Mouse (Mus musculus): ENCODE measurements around the gene Slc27a2.
"Not testable (repeated sequence)": the region's sequence is repeated elsewhere in the genome, so short reads cannot be mapped to it uniquely, and the experiment has no call there.

The Slc27a2 gene

GRCm38 (mm10) chr2:126552357-126553290 is at the start of gene Slc27a2:
TSS of gene Slc27a2 (plus strand) at chr2:126552407.
- no peak for DNase-seq

DNA sequence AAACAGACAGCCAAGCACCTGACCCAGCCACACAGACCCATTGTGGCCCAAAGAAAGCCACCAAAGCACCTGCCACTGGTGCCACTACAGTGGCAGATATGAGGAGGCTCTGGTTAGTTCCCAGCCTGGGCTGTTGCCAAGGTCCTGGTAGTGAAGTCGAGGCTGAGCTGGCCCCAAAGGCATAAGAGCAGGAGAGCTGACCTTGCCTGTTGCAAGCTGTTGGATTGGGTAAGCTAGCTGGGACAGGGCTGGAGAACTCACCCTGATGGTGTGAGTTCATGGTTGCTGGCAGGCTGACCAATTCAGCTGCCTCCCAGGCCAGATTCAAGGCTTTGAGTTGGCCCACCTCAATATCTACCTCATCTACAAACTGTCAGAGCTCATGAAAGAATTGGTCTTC is 47.1 kb upstream of the Slc27a2 start:
- DNase-seq, result no peak

GRCm38 (mm10) chr2:126507477-126507876 is 44.7 kb upstream of the Slc27a2 start:
- no peak for DNase-seq

DNA sequence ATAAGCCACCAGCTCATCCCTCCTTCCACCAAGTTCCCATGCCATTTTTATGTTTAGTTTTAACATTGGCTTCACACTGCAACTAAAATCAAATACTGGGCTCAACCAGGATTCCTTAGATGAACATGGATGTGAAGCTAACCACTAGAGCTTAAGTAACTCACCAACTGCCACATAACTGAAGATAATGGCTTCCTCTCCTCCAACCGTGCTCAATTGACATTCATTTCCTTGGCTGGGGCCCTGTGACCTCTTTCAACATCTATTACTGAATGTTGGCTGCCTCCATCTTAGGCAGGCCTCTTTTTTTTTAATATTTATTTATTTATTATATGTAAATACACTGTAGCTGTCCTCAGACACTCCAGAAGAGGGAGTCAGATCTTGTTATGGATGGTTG is 44.0 kb upstream of the Slc27a2 start:
- DNase-seq, result no peak

GRCm38 (mm10) chr2:126515069-126515826 is 37.0 kb upstream of the Slc27a2 start:
- DNase-seq, result no peak

- DNase-seq, result no peak
Observed at GRCm38 (mm10) chr2:126519872-126520581, 32.2 kb upstream of the Slc27a2 start.

DNA sequence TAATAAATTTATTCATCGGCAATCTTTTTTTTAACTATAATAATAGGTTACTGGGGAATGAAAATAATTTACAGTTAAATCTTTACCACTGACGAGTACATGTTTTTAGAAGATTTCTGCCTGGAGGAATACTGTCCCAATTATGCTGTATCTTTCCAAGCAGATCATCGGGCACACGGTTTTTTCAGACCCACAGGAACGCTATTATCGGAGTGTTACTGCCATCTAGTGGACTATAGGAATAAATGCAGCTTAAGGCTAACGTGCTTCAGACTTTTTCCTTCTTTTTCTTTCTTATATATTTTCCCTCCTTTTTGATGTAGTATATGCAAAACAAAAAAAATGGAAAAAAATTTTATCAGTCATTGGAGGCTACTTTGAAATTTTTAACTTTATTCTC is 31.4 kb upstream of the Slc27a2 start:
- peak; percentile 45 for DNase-seq

DNA sequence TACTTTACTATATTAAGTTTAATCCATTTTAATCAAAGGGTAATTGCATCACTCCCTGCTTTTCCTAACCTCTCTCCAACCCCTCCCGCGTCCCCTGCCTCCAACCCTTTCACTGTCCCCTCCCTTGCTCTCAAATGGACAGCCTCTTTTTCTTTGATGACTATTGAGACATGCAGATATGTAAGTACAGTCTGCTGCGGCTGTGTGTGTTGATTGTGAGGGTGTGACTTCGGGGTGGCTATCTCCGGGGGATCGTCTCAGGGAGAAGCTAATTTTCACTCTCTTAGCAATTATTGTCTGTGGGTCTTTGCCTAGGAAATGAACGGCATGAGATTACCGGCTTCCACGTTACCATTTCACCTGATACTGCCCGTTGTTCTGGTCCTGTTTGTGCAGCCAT is 30.7 kb upstream of the Slc27a2 start:
- DNase-seq, result no peak

DNA sequence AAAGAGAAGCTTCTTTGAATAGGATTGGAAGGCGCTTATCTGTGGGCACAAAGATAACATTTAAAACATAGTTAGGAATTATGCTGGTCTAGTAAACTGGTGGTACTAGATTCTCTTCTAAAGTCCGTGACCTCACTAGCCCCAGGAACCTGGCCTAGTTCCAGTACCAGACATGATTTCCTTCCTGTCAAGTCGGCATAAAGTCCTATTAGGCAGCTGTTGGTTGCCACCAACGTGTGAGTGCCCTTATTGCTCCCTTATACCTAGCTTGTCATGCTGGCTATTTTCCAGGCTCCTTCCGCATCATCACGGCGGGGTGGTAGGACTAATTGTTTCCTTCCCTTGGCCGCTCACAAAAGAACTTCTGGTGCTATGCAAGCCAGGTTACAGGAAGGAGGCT is 30.2 kb upstream of the Slc27a2 start:
- DNase-seq, result no peak

DNA sequence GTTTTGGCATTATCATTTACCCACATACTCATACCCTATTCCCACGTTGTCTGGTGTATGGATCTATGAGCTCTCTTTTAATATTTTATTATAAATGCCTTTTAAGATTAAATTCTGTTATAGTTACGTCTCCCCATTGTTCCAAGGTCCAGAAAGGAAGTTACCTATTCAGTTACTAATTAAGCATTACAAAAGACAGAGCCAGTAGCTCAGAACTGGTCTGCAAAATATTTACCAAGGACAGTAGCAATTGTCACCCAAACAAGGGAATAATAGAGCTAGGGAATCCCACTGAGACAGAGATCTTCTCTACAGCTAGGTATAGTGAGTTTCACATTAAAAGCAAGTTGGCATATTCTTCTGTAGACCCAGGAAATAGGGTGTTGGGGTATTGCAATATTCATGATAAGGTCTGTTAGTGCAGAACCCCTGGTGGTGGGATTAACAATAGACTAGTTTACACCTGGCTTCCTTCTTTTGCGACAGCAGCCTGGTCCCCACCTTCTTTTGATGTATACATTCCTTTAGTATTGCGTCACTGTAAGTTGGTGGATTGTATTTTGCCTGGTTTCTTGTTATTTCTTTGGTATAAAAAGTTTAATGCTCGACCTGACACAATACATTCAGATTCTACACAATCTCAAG is 29.0 kb upstream of the Slc27a2 start:
- DNase-seq, result not testable (repeated sequence)

DNA sequence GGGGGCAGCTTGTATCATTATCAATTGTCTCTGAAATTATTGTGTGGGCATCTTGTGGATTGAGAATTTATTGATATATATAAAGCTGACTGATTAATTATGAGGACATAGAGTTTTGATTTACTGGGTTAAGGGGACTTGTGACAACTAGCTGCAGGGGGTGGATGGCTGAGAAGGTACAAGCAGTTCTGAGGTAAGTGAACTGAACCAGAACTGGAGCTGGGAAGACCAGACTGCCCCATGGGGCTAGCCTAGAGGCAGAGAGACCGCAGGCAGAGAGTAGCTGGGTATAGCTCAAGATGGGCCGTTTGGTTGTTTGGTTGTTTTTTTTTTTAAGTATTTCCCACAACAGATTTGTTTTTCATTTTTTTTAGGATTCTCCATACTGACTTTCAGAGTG is 27.9 kb upstream of the Slc27a2 start:
- no peak for DNase-seq

DNA sequence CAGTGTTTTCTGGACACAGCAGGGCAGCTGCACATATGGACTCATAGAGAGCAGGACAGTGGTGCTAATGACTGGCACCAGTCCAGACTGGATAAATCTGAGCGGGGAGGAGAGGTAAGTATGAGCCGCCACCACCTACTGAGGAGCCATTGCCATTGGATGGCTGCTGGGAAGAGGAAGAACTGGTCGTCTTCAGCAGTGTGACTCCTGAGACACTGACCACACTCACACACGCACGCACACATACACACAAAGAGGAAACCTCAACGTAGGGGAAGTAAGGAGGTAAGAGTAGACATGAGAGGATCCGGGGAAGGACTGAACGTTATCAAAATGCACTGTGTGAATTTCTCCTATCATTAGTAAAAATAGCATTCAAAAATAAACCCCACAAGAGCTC is 24.7 kb upstream of the Slc27a2 start:
- DNase-seq, result no peak

DNA sequence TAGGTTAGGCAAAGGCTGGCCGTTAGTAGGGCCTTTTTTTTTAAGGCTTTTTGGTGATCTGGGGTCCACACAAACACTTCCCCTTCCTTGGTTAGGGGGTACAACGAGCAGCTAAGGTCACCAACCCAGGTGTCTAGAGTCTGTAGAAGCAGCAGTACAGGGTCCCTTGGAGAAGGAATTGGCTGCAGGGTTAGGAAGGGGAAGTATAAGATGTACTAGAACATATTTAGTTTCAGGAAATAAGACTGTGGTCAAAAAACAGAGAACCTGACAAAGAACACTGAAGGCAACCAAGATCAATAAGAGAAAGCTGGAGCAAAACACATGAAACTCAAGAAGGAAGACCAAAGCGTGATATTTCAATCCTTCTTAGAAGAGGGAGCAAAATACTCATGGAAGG is 21.6 kb upstream of the Slc27a2 start:
- DNase-seq, result no peak

DNA sequence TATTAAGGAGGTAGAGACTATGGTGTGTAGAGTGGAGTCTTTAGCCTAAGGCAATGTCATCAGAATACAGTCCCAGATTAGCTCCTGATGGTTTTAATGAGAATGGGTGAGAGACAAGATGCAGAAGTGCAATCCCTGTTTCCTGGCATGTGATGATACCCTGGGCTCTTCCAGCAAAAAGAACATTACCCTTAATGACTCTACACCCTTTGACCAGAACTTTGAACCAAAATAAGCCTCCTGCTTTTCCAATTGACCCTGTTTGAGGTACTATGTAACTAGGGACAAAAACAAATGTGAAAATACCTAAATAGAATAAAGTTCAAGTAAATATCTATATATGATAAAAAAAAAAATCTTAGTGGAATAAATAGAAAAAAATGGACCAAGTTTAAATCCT is 14.6 kb upstream of the Slc27a2 start:
- no peak for DNase-seq

- DNase-seq, result no peak
Observed at GRCm38 (mm10) chr2:126540390-126540925, 11.7 kb upstream of the Slc27a2 start.

- no peak for DNase-seq
Observed at GRCm38 (mm10) chr2:126542211-126542610, 10.0 kb upstream of the Slc27a2 start.

DNA sequence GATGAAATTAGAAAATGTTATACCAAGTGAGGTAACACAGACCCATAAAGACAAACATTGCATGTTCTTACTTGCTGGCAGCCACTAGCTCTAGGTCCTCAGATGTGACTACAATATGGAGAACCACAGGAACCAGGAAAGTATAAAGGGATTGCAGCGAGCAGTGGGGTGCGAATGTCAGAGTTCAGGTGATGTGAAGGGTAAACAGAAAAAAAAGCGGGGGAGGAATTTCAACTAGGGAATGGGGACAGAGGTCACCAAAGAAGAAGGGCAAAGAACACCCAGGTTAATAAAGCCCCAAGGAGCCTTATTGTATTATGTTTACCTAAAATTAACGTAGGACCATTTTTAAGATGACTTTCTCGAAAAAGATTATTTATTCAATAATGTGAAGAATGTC is 6.9 kb upstream of the Slc27a2 start:
- DNase-seq, result no peak

DNA sequence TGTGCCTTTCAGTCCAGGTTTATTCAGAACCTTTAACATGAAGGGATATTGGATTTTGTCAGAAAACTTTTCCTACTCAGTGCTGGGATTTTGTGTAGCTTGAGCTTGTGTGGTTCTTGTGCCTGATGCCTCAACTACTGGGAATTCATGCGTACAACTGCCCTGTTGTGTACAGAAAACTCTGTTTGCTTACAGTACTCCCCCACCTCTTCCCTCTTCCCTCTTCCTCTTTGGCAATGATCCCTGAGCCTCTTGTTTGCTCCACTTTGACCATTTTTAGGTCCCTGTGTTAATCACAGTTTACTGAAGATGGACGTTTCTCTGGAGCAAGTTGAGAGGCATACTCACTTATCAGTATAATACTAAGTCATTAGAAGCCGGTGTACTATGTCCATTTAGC is 5.8 kb upstream of the Slc27a2 start:
- DNase-seq, result no peak

DNA sequence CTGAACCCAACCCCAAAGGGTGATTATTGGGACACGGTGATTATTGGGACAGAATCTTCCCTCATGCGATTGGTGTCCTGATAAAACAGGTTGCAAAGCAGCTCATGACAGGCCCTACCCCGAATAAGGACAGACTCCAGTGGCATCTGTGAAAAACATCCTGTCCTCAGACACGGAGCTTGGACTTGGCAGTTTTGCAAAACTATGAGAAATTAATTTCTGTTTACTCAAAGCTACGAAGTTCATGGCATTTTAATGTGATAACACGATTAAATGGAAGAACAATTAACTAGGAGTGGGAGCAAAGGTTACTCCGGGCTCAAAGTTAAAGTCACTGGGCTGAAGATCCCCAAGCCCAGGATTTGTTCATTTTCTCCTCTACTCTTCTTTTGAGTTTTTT is 2.5 kb upstream of the Slc27a2 start:
- no peak for DNase-seq

- no peak for DNase-seq
Observed at GRCm38 (mm10) chr2:126551244-126551890, 840 bp upstream of the Slc27a2 start.

GRCm38 (mm10) chr2:126551896-126552295 is 311 bp upstream of the Slc27a2 start:
- no peak for DNase-seq

DNA sequence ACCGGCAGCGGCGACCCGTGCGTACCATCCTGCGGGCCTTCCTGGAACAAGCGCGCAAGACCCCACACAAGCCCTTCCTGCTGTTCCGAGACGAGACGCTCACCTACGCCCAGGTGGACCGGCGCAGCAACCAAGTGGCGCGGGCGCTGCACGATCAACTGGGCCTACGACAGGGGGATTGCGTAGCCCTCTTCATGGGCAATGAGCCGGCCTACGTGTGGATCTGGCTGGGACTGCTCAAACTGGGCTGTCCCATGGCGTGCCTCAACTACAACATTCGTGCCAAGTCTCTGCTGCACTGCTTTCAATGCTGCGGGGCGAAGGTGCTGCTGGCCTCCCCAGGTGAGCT is 1.1 kb downstream of the Slc27a2 start:
- DNase-seq, result no peak

Measured in cerebellum, adult 9-10 months (tissue).